In the genomic region with DNA sequence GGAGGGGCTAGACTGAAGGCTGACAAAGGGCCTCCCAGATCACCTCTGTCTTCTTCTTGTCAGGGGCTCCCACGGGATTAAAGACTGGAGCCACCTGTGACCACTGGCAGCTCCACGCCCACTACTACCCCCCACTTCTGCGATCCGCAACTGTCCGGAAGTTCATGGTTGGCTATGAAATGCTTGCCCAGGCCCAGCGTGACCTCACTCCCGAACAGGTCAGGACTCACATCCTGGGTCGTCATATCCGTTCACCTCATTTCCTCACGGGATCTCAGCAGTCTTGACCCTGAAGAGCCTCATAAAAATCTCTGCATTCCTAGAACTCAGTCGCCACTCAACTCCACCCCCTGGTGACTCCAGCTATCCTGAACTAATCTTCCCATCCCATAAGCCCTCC, we compare ENCODE assay signal across 21 mouse cellular contexts. TPM values are rescaled to one million over a fixed set of nuclear protein-coding genes. Genes with fewer than 3 reads are reported as not detected.
DNase-seq lines count a peak whose midpoint lies in the region; ATAC-seq lines count a peak whose summit lies in the region.
"Had no signal": no experiment of that assay in that cellular context is flagged by ENCODE, and none has a peak within 500 bp of the region (broad histone marks: within the 10 kb centered on the region; RNA-seq: fewer than 3 reads in every experiment).

No protein-coding gene starts in this region.

- H3K4me2 ChIP-seq in liver, embryonic 15.5 days, result no peak overlapping the region
- H3K4me2 ChIP-seq in liver, embryonic 11.5 days, result no peak overlapping the region
- no peak overlapping the region for H3K4me2 ChIP-seq in midbrain, embryonic 16.5 days (ENCODE audit: low read length)
- H3K4me2 ChIP-seq: embryonic facial prominence, embryonic 13.5 days; hindbrain, embryonic 14.5 days; limb, embryonic 15.5 days had no signal

- ATAC-seq in liver, embryonic 15.5 days (ENCODE audit: insufficient read depth), result no peak
- ATAC-seq in liver, embryonic 11.5 days (replicated peaks; ENCODE audit: low FRiP score), result no peak
- no peak for ATAC-seq in midbrain, embryonic 16.5 days
- ATAC-seq: lung, postnatal 0 days; Patski had no signal

- 77% methylated on average over 11 of the region's 11 CpGs for WGBS in liver, embryonic 15.5 days (ENCODE audit: insufficient replicate concordance)
- 88% methylated on average over 11 of the region's 11 CpGs for WGBS in liver, embryonic 11.5 days
- WGBS in midbrain, embryonic 16.5 days, result 79% methylated on average over 11 of the region's 11 CpGs

- peaks cover 72% of the 10 kb centered on the region for H3K4me1 ChIP-seq in liver, embryonic 15.5 days (replicated peaks)
- peaks cover 37% of the 10 kb centered on the region for H3K4me1 ChIP-seq in liver, embryonic 11.5 days (replicated peaks; ENCODE audit: control insufficient read depth, insufficient read depth, low read length)
- peaks cover 23% of the 10 kb centered on the region for H3K4me1 ChIP-seq in midbrain, embryonic 16.5 days (ENCODE audit: control insufficient read depth, insufficient read depth, low read length)

- no peak overlapping the region for H3K9ac ChIP-seq in liver, embryonic 15.5 days
- H3K9ac ChIP-seq in liver, embryonic 11.5 days (ENCODE audit: low read depth, low read length), result no peak overlapping the region
- no peak overlapping the region for H3K9ac ChIP-seq in midbrain, embryonic 16.5 days (ENCODE audit: low read depth, low read length)
- H3K9ac ChIP-seq: embryonic facial prominence, embryonic 13.5 days; hindbrain, embryonic 14.5 days; limb, embryonic 15.5 days had no signal

- no peak overlapping the region for H3K4me3 ChIP-seq in liver, embryonic 15.5 days (replicated peaks)
- H3K4me3 ChIP-seq in liver, embryonic 11.5 days (ENCODE audit: low read depth, low read length), result no peak overlapping the region
- no peak overlapping the region for H3K4me3 ChIP-seq in midbrain, embryonic 16.5 days (ENCODE audit: low read depth, low read length)
- H3K4me3 ChIP-seq: embryonic facial prominence, embryonic 13.5 days; heart, adult 2 months; limb, embryonic 15.5 days had no signal

- peak; percentile 94 for DNase-seq in heart, adult 11 months
- DNase-seq in heart, adult 9 months (ENCODE audit: low spot score in 2 of 2), result no peak
- DNase-seq in liver, embryonic 11.5 days (ENCODE audit: low spot score), result no peak
- DNase-seq in kidney, adult 8-10 months, result peak; percentile 65 to 72
- DNase-seq in layer of hippocampus, postnatal 10 days (ENCODE audit: low spot score in 2 of 2), result no peak
- DNase-seq: cerebellum, adult 11 months; heart, adult 2 months; midbrain, embryonic 14.5 days; right cerebral cortex, postnatal 4 days had no signal

- H3K36me3 ChIP-seq in liver, embryonic 15.5 days (replicated peaks), result peaks cover 24% of the 10 kb centered on the region
- peaks cover 6% of the 10 kb centered on the region; the same call in 1 of the 2 replicates for H3K36me3 ChIP-seq in liver, embryonic 11.5 days (ENCODE audit: control insufficient read depth, insufficient read depth, low read length)
- H3K36me3 ChIP-seq in midbrain, embryonic 16.5 days (ENCODE audit: control insufficient read depth, insufficient read depth, low read length), result no peaks in the 10 kb centered on the region; the same call in 1 of the 2 replicates

- H3K27me3 ChIP-seq in liver, embryonic 15.5 days, result no peaks in the 10 kb centered on the region
- no peaks in the 10 kb centered on the region for H3K27me3 ChIP-seq in liver, embryonic 11.5 days (replicated peaks; ENCODE audit: control insufficient read depth, insufficient read depth, low read length)
- H3K27me3 ChIP-seq in midbrain, embryonic 16.5 days (ENCODE audit: control insufficient read depth, insufficient read depth, low read depth, low read length), result no peaks in the 10 kb centered on the region
- H3K27me3 ChIP-seq: embryonic facial prominence, embryonic 13.5 days; limb, embryonic 15.5 days; Patski had no signal

- no peaks in the 10 kb centered on the region for H3K9me3 ChIP-seq in liver, embryonic 15.5 days (replicated peaks)
- no peaks in the 10 kb centered on the region for H3K9me3 ChIP-seq in liver, embryonic 11.5 days (ENCODE audit: control insufficient read depth, low read length)
- H3K9me3 ChIP-seq in midbrain, embryonic 16.5 days (replicated peaks; ENCODE audit: control insufficient read depth, low read length, poor library complexity, severe bottlenecking), result no peaks in the 10 kb centered on the region
- H3K9me3 ChIP-seq: embryonic facial prominence, embryonic 13.5 days; limb, embryonic 15.5 days had no signal

- H3K27ac ChIP-seq in liver, embryonic 15.5 days (replicated peaks), result peak overlapping the region; percentile 84; the same call in 1 of the 2 replicates
- H3K27ac ChIP-seq in liver, embryonic 11.5 days (ENCODE audit: low read depth, low read length), result no peak overlapping the region
- no peak overlapping the region for H3K27ac ChIP-seq in midbrain, embryonic 16.5 days (ENCODE audit: low read length)
- H3K27ac ChIP-seq: hindbrain, embryonic 14.5 days; limb, embryonic 15.5 days had no signal

RNA-seq across cellular contexts. Expression of a gene that starts 2.1 kb away (rescaled TPM):
- polyA plus RNA-seq in liver, embryonic 15.5 days (2015; fragmentation: Nextera tagmentation; extraction: Ambion mirVana), result 47.3 and 59.1 TPM in 2 replicates
- polyA plus RNA-seq in liver, embryonic 11.5 days (2014; fragmentation: Nextera tagmentation; extraction: Ambion mirVana), result 87.5 and 90.5 TPM in 2 replicates
- 10 to 100 TPM; 41.0 to 49.1 TPM for total RNA-seq in layer of hippocampus, postnatal 10 days (2021)
- 57.3 and 65.1 TPM in 2 replicates for polyA plus RNA-seq in midbrain, embryonic 16.5 days (2015; fragmentation: Nextera tagmentation; extraction: Ambion mirVana)

RNA-seq across cellular contexts. Expression of a gene that starts 3.0 kb away (rescaled TPM):
- 29.9 and 36.0 TPM in 2 replicates for polyA plus RNA-seq in liver, embryonic 15.5 days (2015; fragmentation: Nextera tagmentation; extraction: Ambion mirVana)
- polyA plus RNA-seq in liver, embryonic 11.5 days (2014; fragmentation: Nextera tagmentation; extraction: Ambion mirVana), result 40.7 and 45.8 TPM in 2 replicates
- total RNA-seq in layer of hippocampus, postnatal 10 days (2021), result 10 to 100 TPM; 49.0 to 51.1 TPM
- polyA plus RNA-seq in midbrain, embryonic 16.5 days (2015; fragmentation: Nextera tagmentation; extraction: Ambion mirVana), result 52.5 and 58.9 TPM in 2 replicates

RNA-seq across cellular contexts. Expression of a gene that starts 16.0 kb away (rescaled TPM):
- 7.3 and 8.2 TPM in 2 replicates for polyA plus RNA-seq in liver, embryonic 15.5 days (2015; fragmentation: Nextera tagmentation; extraction: Ambion mirVana)
- polyA plus RNA-seq in liver, embryonic 11.5 days (2014; fragmentation: Nextera tagmentation; extraction: Ambion mirVana), result 14.4 TPM in 2 replicates
- 100 to 1,000 TPM; 141 to 191 TPM for total RNA-seq in layer of hippocampus, postnatal 10 days (2021)
- polyA plus RNA-seq in midbrain, embryonic 16.5 days (2015; fragmentation: Nextera tagmentation; extraction: Ambion mirVana), result 290 and 302 TPM in 2 replicates

RNA-seq across cellular contexts. Expression of a gene that starts 27.1 kb away (rescaled TPM):
- polyA plus RNA-seq in liver, embryonic 15.5 days (2015; fragmentation: Nextera tagmentation; extraction: Ambion mirVana), result not detected in 2 replicates
- not detected in 2 replicates for polyA plus RNA-seq in liver, embryonic 11.5 days (2014; fragmentation: Nextera tagmentation; extraction: Ambion mirVana)
- total RNA-seq in layer of hippocampus, postnatal 10 days (2021), result not detected
- polyA plus RNA-seq in midbrain, embryonic 16.5 days (2015; fragmentation: Nextera tagmentation; extraction: Ambion mirVana), result 0.58 and 1.2 TPM in 2 replicates
- total RNA-seq: gastrocnemius, adult 8-10 months; heart, adult 2 months; heart, postnatal 25 days; layer of hippocampus, postnatal 14 days; megakaryocyte, adult 5-6 weeks; neutrophil, adult 5-6 weeks had no signal
- polyA plus RNA-seq: heart, adult 2 months; limb, embryonic 15.5 days had no signal

RNA-seq across cellular contexts. Expression of a gene that starts 35.1 kb away (rescaled TPM):
- 64.1 and 67.2 TPM in 2 replicates for polyA plus RNA-seq in liver, embryonic 15.5 days (2015; fragmentation: Nextera tagmentation; extraction: Ambion mirVana)
- 107 and 118 TPM in 2 replicates for polyA plus RNA-seq in liver, embryonic 11.5 days (2014; fragmentation: Nextera tagmentation; extraction: Ambion mirVana)
- total RNA-seq in layer of hippocampus, postnatal 10 days (2021), result 100 to 1,000 TPM; 142 to 158 TPM
- polyA plus RNA-seq in midbrain, embryonic 16.5 days (2015; fragmentation: Nextera tagmentation; extraction: Ambion mirVana), result 295 and 313 TPM in 2 replicates

Comparison
In these comparisons a context has a peak if more than half of its experiments do, and no peak if none do; other contexts are left out.
1. DNase-seq: peak in heart, adult 11 months (single experiment) and kidney, adult 8-10 months (2 of 2); none in heart, adult 9 months (0 of 2), liver, embryonic 11.5 days (single experiment) and layer of hippocampus, postnatal 10 days (0 of 2).
2. RNA of a gene that starts 16.0 kb away (polyA plus RNA-seq): 290 to 302 TPM in midbrain, embryonic 16.5 days; 14.4 TPM in liver, embryonic 11.5 days and 7.3 to 8.2 TPM in liver, embryonic 15.5 days; every median in the first group is over 10 times any median in the second.